Mouse (Mus musculus) kidney, adult 11 months (tissue): Measurements from ENCODE around the gene Svep1.
A peak's percentile ranks its signal among the peaks of the same experiment; 100 is the strongest.

Experiments
- DNase-seq: peaks from one replicate; pipeline ENCODE4 v3.0.0; 2022

Gene Svep1

GRCm38 (mm10) chr4:58206115-58206945 is at the start of gene Svep1:
Gene Svep1 (minus strand): TSS chr4:58206859.
- DNase-seq, result peak; percentile 13

- DNase-seq, result no peak
These were observed 46.8 kb upstream of the Svep1 start for GRCm38 (mm10) chr4:58253410-58253809.

GRCm38 (mm10) chr4:58252381-58252780 is 45.7 kb upstream of the Svep1 start:
- DNase-seq, result no peak

- DNase-seq, result no peak
These were observed 38.9 kb upstream of the Svep1 start for GRCm38 (mm10) chr4:58245544-58245943.

- no peak for DNase-seq
These were observed 33.8 kb upstream of the Svep1 start for GRCm38 (mm10) chr4:58240416-58240815.

GRCm38 (mm10) chr4:58235828-58236227 is 29.2 kb upstream of the Svep1 start:
- DNase-seq, result no peak

GRCm38 (mm10) chr4:58223499-58223898 is 16.8 kb upstream of the Svep1 start:
- DNase-seq, result no peak

- no peak for DNase-seq
These were observed 4.7 kb upstream of the Svep1 start for GRCm38 (mm10) chr4:58211374-58211773.

GRCm38 (mm10) chr4:58210557-58211090 is 4.0 kb upstream of the Svep1 start:
- no peak for DNase-seq

- DNase-seq, result no peak
These were observed 927 bp downstream of the Svep1 start for GRCm38 (mm10) chr4:58205750-58206114.

GRCm38 (mm10) chr4:58201703-58202102 is 5.0 kb downstream of the Svep1 start:
- DNase-seq, result no peak

- DNase-seq, result no peak
These were observed 5.8 kb downstream of the Svep1 start for GRCm38 (mm10) chr4:58200826-58201225.

- no peak for DNase-seq
These were observed 9.4 kb downstream of the Svep1 start for GRCm38 (mm10) chr4:58197230-58197629.

GRCm38 (mm10) chr4:58196795-58197194 is 9.9 kb downstream of the Svep1 start:
- peak; percentile 43 for DNase-seq

- DNase-seq, result peak; percentile 21
These were observed 10.7 kb downstream of the Svep1 start for GRCm38 (mm10) chr4:58195936-58196335.

GRCm38 (mm10) chr4:58189281-58189680 is 17.4 kb downstream of the Svep1 start:
- no peak for DNase-seq

- DNase-seq, result no peak
These were observed 21.3 kb downstream of the Svep1 start for GRCm38 (mm10) chr4:58185401-58185800.

GRCm38 (mm10) chr4:58184681-58185341 is 21.8 kb downstream of the Svep1 start:
- peak; percentile 34 for DNase-seq

- DNase-seq, result no peak
These were observed 22.8 kb downstream of the Svep1 start for GRCm38 (mm10) chr4:58183897-58184296.

- no peak for DNase-seq
These were observed 28.2 kb downstream of the Svep1 start for GRCm38 (mm10) chr4:58178489-58178888.

GRCm38 (mm10) chr4:58177256-58177655 is 29.4 kb downstream of the Svep1 start:
- no peak for DNase-seq

- DNase-seq, result no peak
These were observed 32.1 kb downstream of the Svep1 start for GRCm38 (mm10) chr4:58174435-58174987.

- no peak for DNase-seq
These were observed 33.3 kb downstream of the Svep1 start for GRCm38 (mm10) chr4:58173401-58173800.

- DNase-seq, result peak; percentile 16
These were observed 36.2 kb downstream of the Svep1 start for GRCm38 (mm10) chr4:58170430-58170829.
